Mouse (Mus musculus): Measurements from ENCODE around the gene Hmgb2. TPM values are rescaled to one million over a fixed set of nuclear protein-coding genes. Genes with fewer than 3 reads are reported as not detected.

Hmgb2 gene
- 497 and 807 TPM in 2 replicates for polyA plus RNA-seq (2014; fragmentation: Nextera tagmentation; extraction: Ambion mirVana)

- peak; percentile 100 for ATAC-seq (ENCODE audit: low FRiP score, low TSS enrichment)
- Histone ChIP-seq H3K36me3 (ENCODE audit: control insufficient read depth, insufficient read depth, low read length) (peaks cover 25% of the 10 kb centered on the region), H3K4me2 (replicated peaks; ENCODE audit: low read depth, low read length) (peak within 1 kb of the TSS; percentile 84), H3K27ac (ENCODE audit: low read depth, low read length) (peak within 1 kb of the TSS; percentile 100), H3K4me3 (ENCODE audit: low read length) (peak within 1 kb of the TSS; percentile 93), H3K9ac (ENCODE audit: low read depth, low read length) (peak within 1 kb of the TSS; percentile 99), H3K4me1 (ENCODE audit: control insufficient read depth, insufficient read depth, low read length) (no peaks in the 10 kb centered on the region), H3K9me3 (ENCODE audit: control insufficient read depth, low read length) (no peaks in the 10 kb centered on the region), H3K27me3 (ENCODE audit: control insufficient read depth, insufficient read depth, low read length) (no peaks in the 10 kb centered on the region)
- under 1% methylated on average over 62 of the region's 63 CpGs for WGBS
Observed at GRCm38 (mm10) chr8:57511316-57512118, at the start of gene Hmgb2. TSS of gene Hmgb2 (plus strand) at chr8:57511907.

GRCm38 (mm10) chr8:57462839-57463238 is 48.9 kb upstream of the Hmgb2 start:
- Histone ChIP-seq H3K9me3 (ENCODE audit: control insufficient read depth, low read length) (no peaks in the 10 kb centered on the region), H3K27ac (ENCODE audit: low read depth, low read length) (no peak overlapping the region), H3K4me1 (ENCODE audit: control insufficient read depth, insufficient read depth, low read length) (no peaks in the 10 kb centered on the region), H3K36me3 (ENCODE audit: control insufficient read depth, insufficient read depth, low read length) (no peaks in the 10 kb centered on the region), H3K4me3 (ENCODE audit: low read length) (no peak overlapping the region), H3K4me2 (replicated peaks; ENCODE audit: low read depth, low read length) (no peak overlapping the region), H3K27me3 (ENCODE audit: control insufficient read depth, insufficient read depth, low read length) (no peaks in the 10 kb centered on the region), H3K9ac (ENCODE audit: low read depth, low read length) (no peak overlapping the region)
- WGBS, result 50% methylated on average over 1 of the region's 1 CpGs
- no peak for ATAC-seq (ENCODE audit: low FRiP score, low TSS enrichment)

- whole genome bisulfite sequencing, result 91% methylated on average over 3 of the region's 3 CpGs
Observed at GRCm38 (mm10) chr8:57463757-57464156, 48.0 kb upstream of the Hmgb2 start.

GRCm38 (mm10) chr8:57468624-57469023 is 43.1 kb upstream of the Hmgb2 start:
- no peak overlapping the region for H3K4me2 ChIP-seq (replicated peaks; ENCODE audit: low read depth, low read length)
- no peaks in the 10 kb centered on the region for H3K27me3 ChIP-seq (ENCODE audit: control insufficient read depth, insufficient read depth, low read length)
- H3K4me1 ChIP-seq (ENCODE audit: control insufficient read depth, insufficient read depth, low read length), result 0 out of 2 replicates have a peak, but pooled peaks cover 3% of the 10 kb centered on the region
- no peak overlapping the region for H3K27ac ChIP-seq (ENCODE audit: low read depth, low read length)
- ATAC-seq (ENCODE audit: low FRiP score, low TSS enrichment), result peak; percentile 73; the same call in 1 of the 2 replicates
- H3K4me3 ChIP-seq (ENCODE audit: low read length), result no peak overlapping the region
- no peaks in the 10 kb centered on the region for H3K36me3 ChIP-seq (ENCODE audit: control insufficient read depth, insufficient read depth, low read length)
- 36% methylated on average over 5 of the region's 5 CpGs for WGBS
- no peaks in the 10 kb centered on the region for H3K9me3 ChIP-seq (ENCODE audit: control insufficient read depth, low read length)
- no peak overlapping the region for H3K9ac ChIP-seq (ENCODE audit: low read depth, low read length)

More at GRCm38 (mm10) chr8:57463757-57464156, 48.0 kb upstream of the Hmgb2 start:
- Histone ChIP-seq H3K4me1 (ENCODE audit: control insufficient read depth, insufficient read depth, low read length) (0 out of 2 replicates have a peak, but pooled peaks cover 2% of the 10 kb centered on the region), H3K9me3 (ENCODE audit: control insufficient read depth, low read length) (no peaks in the 10 kb centered on the region), H3K9ac (ENCODE audit: low read depth, low read length) (no peak overlapping the region), H3K27me3 (ENCODE audit: control insufficient read depth, insufficient read depth, low read length) (no peaks in the 10 kb centered on the region), H3K27ac (ENCODE audit: low read depth, low read length) (no peak overlapping the region), H3K4me3 (ENCODE audit: low read length) (no peak overlapping the region), H3K36me3 (ENCODE audit: control insufficient read depth, insufficient read depth, low read length) (no peaks in the 10 kb centered on the region), H3K4me2 (replicated peaks; ENCODE audit: low read depth, low read length) (no peak overlapping the region)
- no peak for ATAC-seq (ENCODE audit: low FRiP score, low TSS enrichment)

- H3K36me3 ChIP-seq (ENCODE audit: control insufficient read depth, insufficient read depth, low read length), result no peaks in the 10 kb centered on the region
- H3K4me2 ChIP-seq (replicated peaks; ENCODE audit: low read depth, low read length), result no peak overlapping the region
- ATAC-seq (ENCODE audit: low FRiP score, low TSS enrichment), result no peak
- 93% methylated on average over 5 of the region's 5 CpGs for WGBS
- H3K9ac ChIP-seq (ENCODE audit: low read depth, low read length), result no peak overlapping the region
- H3K27ac ChIP-seq (ENCODE audit: low read depth, low read length), result no peak overlapping the region
- no peaks in the 10 kb centered on the region for H3K9me3 ChIP-seq (ENCODE audit: control insufficient read depth, low read length)
- H3K4me3 ChIP-seq (ENCODE audit: low read length), result no peak overlapping the region
- H3K4me1 ChIP-seq (ENCODE audit: control insufficient read depth, insufficient read depth, low read length), result 0 out of 2 replicates have a peak, but pooled peaks cover 3% of the 10 kb centered on the region
- no peaks in the 10 kb centered on the region for H3K27me3 ChIP-seq (ENCODE audit: control insufficient read depth, insufficient read depth, low read length)
Observed at GRCm38 (mm10) chr8:57470863-57471262, 40.8 kb upstream of the Hmgb2 start.

- H3K9ac ChIP-seq (ENCODE audit: low read depth, low read length), result no peak overlapping the region
- no peaks in the 10 kb centered on the region for H3K27me3 ChIP-seq (ENCODE audit: control insufficient read depth, insufficient read depth, low read length)
- no peak overlapping the region for H3K4me3 ChIP-seq (ENCODE audit: low read length)
- no peaks in the 10 kb centered on the region for H3K36me3 ChIP-seq (ENCODE audit: control insufficient read depth, insufficient read depth, low read length)
- 76% methylated on average over 6 of the region's 6 CpGs for WGBS
- no peak for ATAC-seq (ENCODE audit: low FRiP score, low TSS enrichment)
- no peak overlapping the region for H3K27ac ChIP-seq (ENCODE audit: low read depth, low read length)
- H3K9me3 ChIP-seq (ENCODE audit: control insufficient read depth, low read length), result no peaks in the 10 kb centered on the region
- 0 out of 2 replicates have a peak, but pooled peaks cover under 1% of the 10 kb centered on the region for H3K4me1 ChIP-seq (ENCODE audit: control insufficient read depth, insufficient read depth, low read length)
- no peak overlapping the region for H3K4me2 ChIP-seq (replicated peaks; ENCODE audit: low read depth, low read length)
Observed at GRCm38 (mm10) chr8:57473751-57474150, 38.0 kb upstream of the Hmgb2 start.

GRCm38 (mm10) chr8:57478406-57478805 is 33.3 kb upstream of the Hmgb2 start:
- Histone ChIP-seq H3K27me3 (ENCODE audit: control insufficient read depth, insufficient read depth, low read length) (no peaks in the 10 kb centered on the region), H3K9me3 (ENCODE audit: control insufficient read depth, low read length) (no peaks in the 10 kb centered on the region), H3K27ac (ENCODE audit: low read depth, low read length) (no peak overlapping the region), H3K4me1 (ENCODE audit: control insufficient read depth, insufficient read depth, low read length) (no peaks in the 10 kb centered on the region), H3K36me3 (ENCODE audit: control insufficient read depth, insufficient read depth, low read length) (peaks cover 14% of the 10 kb centered on the region), H3K9ac (ENCODE audit: low read depth, low read length) (no peak overlapping the region), H3K4me2 (replicated peaks; ENCODE audit: low read depth, low read length) (no peak overlapping the region), H3K4me3 (ENCODE audit: low read length) (no peak overlapping the region)
- no peak for ATAC-seq (ENCODE audit: low FRiP score, low TSS enrichment)
- 53% methylated on average over 3 of the region's 3 CpGs for WGBS

- Histone ChIP-seq H3K9ac (ENCODE audit: low read depth, low read length) (no peak overlapping the region), H3K27ac (ENCODE audit: low read depth, low read length) (no peak overlapping the region), H3K27me3 (ENCODE audit: control insufficient read depth, insufficient read depth, low read length) (no peaks in the 10 kb centered on the region), H3K36me3 (ENCODE audit: control insufficient read depth, insufficient read depth, low read length) (peaks cover 16% of the 10 kb centered on the region), H3K4me2 (replicated peaks; ENCODE audit: low read depth, low read length) (no peak overlapping the region), H3K4me1 (ENCODE audit: control insufficient read depth, insufficient read depth, low read length) (no peaks in the 10 kb centered on the region), H3K4me3 (ENCODE audit: low read length) (no peak overlapping the region), H3K9me3 (ENCODE audit: control insufficient read depth, low read length) (no peaks in the 10 kb centered on the region)
- no peak for ATAC-seq (ENCODE audit: low FRiP score, low TSS enrichment)
- 93% methylated on average over 8 of the region's 8 CpGs for WGBS
Observed at GRCm38 (mm10) chr8:57479700-57480099, 32.0 kb upstream of the Hmgb2 start.

- Histone ChIP-seq H3K4me1 (ENCODE audit: control insufficient read depth, insufficient read depth, low read length) (peaks cover 3% of the 10 kb centered on the region; the same call in 1 of the 2 replicates), H3K4me2 (replicated peaks; ENCODE audit: low read depth, low read length) (no peak overlapping the region), H3K36me3 (ENCODE audit: control insufficient read depth, insufficient read depth, low read length) (peaks cover 16% of the 10 kb centered on the region), H3K27me3 (ENCODE audit: control insufficient read depth, insufficient read depth, low read length) (no peaks in the 10 kb centered on the region), H3K4me3 (ENCODE audit: low read length) (no peak overlapping the region), H3K9me3 (ENCODE audit: control insufficient read depth, low read length) (no peaks in the 10 kb centered on the region), H3K27ac (ENCODE audit: low read depth, low read length) (no peak overlapping the region), H3K9ac (ENCODE audit: low read depth, low read length) (no peak overlapping the region)
- 71% methylated on average over 4 of the region's 4 CpGs for WGBS
- no peak for ATAC-seq (ENCODE audit: low FRiP score, low TSS enrichment)
Observed at GRCm38 (mm10) chr8:57480606-57481005, 31.1 kb upstream of the Hmgb2 start.
